Mouse (Mus musculus): ENCODE measurements around the gene Mical3.
"Not testable (repeated sequence)": the region's sequence is repeated elsewhere in the genome, so short reads cannot be mapped to it uniquely, and the experiment has no call there.

Mical3 gene

DNA sequence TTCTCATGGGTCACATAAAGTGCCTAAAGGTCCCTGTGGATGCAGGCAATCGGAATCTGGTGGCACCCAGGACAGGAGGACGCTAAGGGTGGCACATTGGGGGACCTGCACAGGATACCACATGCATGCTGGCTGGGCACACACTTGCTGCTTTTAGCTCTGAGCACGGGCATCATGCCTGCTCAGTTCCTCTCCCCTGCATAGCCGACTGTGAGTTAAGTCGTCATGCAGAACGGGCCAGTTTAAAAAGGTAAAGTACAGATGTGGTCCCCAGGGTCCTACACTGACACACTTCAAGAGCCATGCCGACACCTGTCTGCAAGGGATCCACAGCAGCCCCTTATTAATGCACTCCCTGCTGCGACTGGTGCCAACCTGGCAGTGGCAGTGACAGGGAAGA, 176.6 kb downstream of the Mical3 start:
- DNase-seq: no peak

DNA sequence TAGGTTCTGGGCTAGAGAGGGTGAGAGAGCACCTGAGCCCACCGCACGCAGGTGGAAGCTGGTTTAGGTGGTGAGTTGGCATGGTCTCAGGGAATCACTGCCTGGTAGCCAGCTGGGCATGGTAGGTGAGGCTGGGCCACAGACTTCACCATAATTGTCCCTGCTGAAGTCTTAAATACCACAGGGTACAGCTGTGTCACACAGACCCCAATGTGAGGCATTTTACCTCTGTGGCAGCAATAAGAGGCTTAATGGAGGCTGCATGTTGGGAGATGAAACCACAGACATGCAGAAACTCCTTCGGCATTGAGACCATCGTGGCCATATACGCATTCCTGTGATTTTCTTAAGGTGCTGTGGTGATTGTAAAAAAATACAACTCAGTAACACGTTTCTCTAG, 178.3 kb downstream of the Mical3 start:
- DNase-seq: no peak

DNA sequence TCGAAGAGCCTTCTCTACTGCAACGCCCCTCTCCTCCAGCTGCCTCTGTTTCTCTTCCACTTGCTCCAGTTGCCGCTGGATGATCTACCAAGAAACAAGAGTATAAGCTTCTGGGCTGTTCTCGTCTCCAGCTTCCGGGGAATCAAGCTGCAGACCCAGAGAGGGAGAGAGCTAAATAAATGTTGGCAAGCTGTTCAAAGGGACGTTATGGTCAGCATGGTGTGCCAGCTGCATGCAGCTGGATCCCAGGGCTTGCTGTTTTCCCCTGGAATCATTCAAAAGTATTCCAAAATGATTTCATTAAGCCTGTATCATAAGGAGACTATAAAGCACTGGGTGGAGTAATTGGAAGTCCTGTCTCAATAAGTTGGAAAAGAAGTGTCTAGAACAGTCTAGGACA, 179.5 kb downstream of the Mical3 start:
- no peak for DNase-seq

DNA sequence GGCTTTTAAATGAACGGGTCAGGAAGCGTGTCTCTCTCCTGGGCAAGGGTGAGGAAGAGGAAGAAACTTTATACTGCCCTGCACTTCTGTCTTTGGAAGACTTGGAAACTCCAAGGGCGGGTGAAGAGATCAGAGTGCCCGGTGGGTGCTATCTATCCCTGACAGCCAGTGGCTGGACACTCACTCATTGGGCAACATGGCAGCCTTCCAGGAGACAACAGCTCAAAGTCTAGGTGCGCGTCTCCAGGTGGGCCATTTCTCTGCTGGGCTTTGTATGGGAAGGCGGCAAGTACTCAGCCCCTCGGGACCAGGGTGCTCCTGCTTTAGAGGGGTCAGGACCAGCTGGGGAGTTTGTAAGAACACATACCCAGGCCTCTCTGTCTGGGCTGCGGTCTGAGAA, 185.3 kb downstream of the Mical3 start:
- no peak for DNase-seq

DNA sequence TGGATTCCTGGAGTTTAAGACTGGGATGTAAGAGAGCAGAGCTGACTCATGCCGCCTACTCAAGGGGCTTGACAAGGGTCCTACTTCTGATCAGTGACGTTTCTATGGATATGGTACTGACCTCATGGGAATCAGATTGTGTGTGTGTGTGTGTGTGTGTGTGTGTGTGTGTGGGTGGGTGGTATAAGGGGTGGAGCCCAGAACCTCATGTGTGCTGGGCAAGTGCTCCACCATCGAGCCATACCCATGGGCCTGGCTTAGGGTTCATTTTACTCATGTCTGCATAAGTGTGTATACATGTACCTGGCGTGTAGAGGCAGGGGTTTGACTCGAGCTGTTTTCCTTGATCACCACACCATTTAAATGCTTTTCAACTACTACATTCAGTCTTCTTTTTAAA, 186.8 kb downstream of the Mical3 start:
- DNase-seq: no peak

DNA sequence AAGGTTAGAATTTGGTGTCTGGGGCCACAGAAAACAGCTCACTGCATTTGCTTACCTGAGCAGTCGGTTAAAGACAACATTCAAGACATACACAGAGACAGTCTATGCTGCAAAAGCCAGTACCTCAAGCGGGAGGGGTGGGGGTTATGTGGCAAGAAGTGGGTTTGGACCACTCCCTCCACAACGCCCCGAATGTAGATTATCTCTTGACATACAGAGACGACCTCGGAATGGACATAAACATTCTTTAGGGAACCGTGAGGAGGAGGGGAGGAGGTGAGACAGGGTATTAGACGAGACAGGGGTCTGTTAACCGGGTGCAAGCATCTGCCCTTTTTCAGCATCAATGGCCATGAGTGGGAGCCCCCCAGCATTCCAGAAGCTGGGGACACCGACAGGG, 187.2 kb downstream of the Mical3 start:
- no peak for DNase-seq

DNA sequence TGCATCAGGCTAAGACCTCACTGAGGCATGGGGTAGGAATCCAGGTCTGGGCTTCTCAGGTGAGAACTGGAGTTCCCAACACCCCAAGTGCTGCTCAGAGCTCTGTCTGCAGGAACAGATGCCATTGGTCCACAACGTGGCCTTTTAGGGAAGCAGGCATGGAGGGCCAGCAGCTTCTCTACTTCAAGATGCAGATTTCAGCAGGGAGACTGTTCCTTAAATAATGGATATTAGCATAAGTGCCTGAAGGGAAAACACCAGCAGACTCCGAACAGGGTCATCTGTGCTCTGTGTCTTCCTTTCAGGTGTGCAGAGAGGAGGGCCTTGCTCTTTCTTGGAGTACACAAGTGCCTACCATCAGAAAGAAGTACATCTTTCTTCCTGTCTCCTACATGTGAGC, 187.7 kb downstream of the Mical3 start:
- DNase-seq: no peak

DNA sequence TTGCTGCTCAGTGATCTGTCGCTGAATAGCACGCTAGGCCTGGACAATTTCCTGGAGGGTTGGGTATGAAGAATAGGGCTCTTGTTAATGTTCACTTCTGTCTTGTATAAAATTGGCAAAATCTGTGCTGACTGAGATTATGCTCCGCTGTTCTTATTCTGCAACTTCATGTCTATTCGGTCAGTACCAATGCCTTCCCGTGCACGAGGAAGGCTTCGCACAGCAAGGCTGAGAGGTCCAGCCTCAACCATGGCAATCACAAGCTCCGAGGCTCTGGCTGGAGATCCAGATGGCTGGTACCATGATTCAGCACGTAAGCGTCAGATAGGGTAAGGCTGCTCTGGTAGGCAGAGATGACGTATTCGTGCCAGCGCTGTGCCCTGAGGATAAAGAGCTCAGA, 189.2 kb downstream of the Mical3 start:
- DNase-seq: peak; percentile 55

DNA sequence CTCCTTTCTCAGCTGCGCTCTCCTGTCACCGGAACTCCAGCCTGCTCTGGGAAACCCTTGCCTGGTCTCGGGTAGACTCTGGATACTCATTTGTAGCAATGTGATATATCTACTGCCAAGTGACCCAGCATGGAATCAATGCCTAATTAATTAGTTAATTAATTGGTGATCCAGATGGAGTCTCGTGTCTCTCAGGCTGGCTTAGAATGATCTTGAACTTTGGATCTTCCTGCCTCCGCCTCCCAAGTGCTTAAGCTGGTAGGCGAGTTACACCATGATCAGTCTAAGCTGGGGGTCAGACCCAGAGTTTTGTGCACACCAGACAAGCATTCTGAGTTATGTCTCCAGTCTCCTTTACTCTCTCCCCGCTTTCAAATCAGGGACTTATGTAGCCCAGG, 189.7 kb downstream of the Mical3 start:
- no peak for DNase-seq

DNA sequence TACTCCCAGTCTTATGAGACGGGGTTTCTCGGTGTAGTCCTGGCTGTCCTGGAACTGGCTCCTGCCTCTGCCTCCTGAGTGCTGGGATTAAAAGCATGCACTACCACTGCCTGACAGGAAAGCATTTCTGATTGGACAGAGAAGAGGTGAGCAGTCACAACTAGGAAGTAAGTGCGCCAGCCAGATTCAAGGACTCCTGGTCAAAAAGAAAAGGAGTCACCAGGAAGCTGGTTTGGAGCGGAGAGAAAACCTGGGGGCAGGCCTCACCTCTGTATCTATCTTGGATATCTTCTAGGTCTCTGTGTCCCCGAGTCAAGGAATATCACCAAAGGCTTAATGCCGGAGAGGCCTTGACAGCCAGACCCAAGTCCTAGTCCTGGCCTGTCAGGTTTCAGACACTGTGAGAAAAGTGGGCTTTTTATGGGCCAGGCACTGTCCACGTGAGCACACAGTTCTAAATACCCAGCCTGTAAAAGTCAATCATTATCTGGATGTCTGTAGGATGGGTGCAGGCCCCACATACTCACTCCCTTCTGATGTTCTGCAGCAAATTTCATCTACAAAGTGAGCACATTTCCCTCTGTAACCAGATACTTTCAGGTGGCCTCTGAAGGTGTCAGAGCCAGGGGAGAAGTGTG, 190.2 kb downstream of the Mical3 start:
- DNase-seq: no peak

DNA sequence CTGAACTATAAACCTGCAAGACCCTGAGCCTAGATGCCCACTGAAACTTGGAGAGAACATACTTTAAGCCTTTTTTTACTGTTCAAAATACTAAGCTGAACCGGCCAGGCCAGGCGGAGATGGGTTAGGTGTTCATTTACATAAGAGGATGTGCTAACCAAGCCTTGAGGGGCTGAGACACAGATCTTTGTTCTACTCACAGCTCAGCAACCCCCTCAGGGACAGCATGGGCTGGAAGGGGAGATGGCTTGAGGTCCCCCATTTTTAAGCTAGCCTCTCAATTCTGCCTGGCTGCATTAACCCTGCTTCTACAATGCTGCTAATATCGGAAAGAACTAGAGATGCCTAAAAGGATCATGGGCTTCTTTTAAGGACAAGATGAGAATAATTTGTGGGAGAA, 191.0 kb downstream of the Mical3 start:
- no peak for DNase-seq

DNA sequence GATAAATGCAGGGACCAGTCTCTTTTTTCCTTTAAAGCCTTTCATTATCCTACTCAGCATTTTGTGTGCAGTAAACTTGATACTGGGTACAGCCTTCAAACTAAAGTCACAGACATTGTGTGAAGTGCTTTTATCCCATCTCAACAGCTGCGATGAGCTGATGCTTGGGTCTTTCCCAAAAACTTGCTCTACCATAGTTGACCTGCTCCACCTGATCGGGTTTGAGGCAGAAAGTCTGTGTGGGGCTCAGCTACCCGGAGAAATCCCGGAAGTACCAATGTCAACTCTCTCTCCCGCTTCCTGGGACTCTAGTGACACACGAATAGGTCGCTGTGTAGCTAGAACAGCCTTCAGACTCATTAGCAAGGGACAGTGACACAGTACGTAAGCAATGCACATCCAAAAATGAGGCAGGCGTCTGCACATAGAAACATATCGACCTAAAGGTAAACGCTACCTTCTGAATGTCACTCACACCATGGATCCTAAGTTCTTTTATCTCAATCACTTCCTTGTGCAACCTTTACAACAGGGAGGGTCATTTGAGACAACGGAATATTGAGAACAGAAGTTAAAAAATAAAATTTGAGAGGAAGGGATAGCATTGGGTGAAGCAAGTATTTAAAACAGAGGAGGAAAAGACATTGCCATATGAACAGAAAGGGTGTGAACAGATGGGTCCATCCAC, 191.9 kb downstream of the Mical3 start:
- no peak for DNase-seq

DNA sequence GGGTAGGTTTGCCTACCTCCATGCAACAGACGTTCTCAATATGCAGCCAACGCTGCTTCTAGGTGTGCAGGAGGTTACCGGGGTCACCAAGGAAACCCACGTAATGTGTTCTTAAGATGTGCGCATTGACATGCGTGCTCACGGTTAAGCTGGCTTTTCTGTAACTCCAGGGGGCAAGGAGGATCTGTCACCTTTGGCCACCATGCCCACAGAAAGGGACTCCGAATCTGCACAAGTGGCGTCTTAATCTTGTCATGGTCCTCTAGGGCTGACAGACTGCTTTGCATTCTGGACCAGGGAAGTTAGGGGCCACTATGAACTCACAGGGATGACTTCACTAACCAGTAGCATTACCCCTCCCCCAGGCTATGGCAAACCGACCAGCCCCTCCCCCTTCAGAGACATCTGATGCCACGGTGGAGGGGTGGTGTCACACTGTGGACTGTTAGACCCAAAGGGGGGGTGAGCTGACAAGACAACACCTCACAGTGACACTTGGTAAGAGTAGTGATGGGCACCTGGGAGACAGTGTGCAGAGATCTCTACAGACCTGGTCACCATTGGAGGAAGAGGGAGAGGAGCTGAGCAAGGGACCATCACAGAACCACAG, 192.7 kb downstream of the Mical3 start:
- no peak for DNase-seq

DNA sequence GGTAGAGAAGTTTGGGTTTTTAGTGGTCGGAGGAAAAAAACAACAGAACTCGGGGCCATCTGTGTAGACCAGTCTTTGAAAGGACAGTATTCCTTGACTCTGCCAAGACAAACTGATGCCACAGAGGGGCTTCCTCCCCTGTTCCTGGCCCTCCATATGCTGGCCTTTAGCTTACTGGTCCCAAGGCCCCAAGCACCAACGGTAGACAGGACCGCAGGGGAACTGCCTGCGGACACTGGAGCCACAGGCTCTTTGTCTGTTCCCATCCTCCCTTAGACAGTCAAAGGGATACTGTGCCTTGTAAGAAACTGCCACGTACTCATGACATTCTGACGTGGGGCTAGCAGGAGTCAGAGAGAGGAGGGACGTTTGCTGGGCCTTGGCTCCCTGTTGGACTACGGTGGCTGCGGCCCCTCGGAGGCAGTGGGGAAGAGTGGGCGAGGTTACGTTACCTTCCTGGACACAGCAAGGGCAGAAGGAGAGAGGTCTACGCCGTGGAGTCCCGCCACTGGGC, 193.6 kb downstream of the Mical3 start:
- DNase-seq: no peak

DNA sequence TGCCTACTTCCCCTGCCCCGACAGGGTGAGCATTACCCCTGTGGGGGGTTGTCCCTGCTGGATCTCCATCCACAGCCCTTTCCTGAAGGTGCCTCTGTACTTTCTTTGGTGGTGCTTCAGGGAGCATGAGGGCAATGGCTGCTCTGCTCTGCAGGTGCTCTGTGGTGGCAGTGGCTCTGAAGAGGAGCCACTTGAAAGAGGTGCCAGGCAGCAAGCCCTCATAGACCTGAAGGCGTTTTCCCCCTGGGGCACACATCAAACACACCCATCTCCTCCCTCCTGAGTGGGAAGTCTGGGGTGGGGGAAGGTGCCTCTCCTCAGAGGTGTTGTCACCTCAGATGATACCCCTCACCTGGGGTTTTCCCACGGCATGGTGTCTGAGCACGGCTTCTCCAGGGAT, 196.6 kb downstream of the Mical3 start:
- DNase-seq: no peak

DNA sequence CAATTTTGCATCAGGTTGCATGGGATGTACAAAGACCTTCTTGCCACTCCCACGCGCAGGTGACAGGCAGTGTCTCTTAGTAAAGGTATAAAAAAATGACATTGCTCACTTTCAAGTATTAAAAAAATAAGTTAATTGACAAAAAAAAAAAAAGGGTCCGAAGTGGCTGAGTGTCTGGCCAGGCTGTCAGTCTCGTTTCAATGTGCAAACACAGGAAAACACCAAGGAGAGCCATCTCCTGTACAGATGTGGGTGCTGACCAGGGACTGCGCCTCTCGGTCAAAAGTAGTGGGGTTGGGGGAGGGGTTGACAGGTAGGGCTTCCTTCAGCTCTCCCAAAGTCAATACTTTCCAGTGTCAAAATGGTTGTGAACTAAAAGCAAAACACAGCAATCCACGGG, 197.1 kb downstream of the Mical3 start:
- no peak for DNase-seq

DNA sequence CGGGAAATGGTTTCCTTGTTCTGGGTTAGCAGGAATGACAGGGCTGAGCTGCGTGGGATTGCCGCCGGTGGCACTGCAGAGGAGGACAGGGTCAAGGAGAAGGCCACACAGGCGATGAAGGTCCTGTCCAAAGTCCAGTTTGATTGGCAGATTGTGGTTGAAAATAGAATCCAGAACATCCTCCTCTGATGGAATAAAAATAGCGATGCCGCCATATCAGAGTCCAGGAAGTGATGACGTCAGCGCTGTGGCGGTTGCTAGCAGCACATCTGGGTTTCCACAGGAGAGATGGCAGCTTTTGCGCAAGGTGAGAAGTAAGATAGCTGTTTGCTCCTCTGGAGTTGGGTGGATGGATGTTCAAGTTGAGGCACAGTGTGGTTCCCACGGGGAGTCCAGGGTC, 198.2 kb downstream of the Mical3 start:
- DNase-seq: no peak

DNA sequence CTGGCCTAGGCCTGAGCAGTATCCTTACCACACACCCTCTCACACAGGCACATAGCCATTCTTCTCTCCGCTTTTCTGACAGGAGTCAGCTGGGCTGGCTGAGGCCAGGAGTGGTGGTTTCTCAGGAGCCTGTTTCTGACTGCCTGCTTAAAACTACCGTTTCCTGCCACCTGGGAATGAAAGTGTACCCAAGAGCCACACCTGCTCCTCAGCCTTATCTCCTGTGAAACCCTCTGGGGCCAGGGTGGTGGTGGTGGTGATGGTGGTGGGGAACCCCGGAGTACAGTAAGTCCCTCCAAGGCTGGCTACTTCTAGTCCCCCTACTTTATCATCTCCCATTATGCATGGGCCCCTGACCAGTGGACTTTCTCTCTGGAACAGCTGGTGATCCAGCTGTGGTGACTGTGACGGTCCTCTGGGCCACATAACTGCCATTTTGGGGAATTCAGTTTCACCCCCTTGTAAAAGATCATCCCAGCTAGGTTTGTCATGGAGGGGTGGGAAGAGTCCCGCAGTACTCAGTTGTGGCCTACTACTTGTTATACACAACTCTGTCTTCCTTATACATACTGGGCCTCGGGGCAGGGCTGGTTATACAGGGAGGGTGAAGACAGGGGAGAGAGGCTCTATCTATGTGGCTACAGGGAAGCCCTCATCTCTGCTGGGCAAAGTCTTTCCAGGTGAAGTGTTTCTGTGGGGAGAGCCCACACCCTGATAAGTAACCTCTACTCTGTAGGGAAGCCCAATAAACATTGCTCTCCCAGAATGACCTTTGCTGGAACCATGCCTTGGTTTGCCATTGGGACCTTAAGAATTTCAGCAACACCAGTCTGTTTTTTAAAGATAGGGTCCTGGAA, 200.1 kb downstream of the Mical3 start:
- DNase-seq: no peak

DNA sequence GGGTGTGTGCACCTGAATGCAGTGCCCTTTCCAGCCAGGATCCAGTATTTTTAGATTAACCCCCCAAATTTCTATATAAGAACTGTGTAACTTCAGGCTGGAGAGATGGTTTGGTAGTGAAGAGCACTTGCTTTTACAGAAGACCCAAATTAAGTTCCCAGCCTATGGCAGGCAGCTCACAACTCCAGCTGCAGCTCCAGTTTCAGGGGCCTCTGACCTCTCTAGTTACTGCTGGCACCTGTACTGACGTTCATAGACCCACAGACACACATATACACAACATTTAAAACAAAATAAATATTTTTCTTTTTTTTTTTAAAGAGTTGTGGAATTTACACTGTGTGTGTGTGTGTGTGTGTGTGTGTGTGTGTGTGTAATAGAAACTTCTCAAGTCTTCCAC, 201.4 kb downstream of the Mical3 start:
- DNase-seq: no peak

DNA sequence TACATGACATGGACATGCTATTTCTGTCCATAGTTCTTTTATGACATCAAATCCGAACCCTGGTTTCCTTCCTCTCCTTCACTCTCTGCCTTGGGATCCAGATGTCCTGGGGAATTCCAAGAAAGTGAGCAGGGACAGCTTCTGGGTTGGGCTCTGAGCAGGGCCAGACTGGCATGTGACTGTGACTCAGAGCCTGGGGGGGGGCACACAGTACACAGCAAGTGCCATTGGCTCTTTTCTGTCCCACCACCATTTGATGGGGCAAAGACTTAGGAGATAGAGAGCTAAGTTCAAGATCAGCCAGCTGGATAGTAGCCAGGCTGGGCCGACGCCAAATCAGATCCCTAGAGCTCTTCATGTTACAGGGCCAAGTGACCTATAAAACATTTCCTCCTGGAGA, 203.0 kb downstream of the Mical3 start:
- DNase-seq: no peak

DNA sequence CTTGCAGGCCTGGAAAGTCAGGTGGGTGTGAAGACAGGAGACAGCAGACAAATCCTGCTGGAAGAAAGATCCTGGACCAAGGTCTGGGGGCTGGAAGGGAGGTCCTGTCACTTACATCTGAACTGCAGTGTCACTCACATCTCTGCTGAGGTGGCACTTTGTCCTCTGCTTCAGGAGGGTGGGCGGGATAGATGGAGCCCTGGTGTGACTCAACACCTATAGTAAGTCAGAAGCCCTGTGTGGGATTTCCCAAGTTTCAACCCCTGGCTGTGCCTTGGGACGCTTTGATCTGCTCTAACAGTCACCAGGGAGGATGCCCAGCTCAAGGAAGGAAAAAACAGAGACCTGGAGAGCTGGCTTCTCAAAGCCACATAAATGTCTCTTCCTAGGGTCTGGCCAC, 203.9 kb downstream of the Mical3 start:
- DNase-seq: no peak

DNA sequence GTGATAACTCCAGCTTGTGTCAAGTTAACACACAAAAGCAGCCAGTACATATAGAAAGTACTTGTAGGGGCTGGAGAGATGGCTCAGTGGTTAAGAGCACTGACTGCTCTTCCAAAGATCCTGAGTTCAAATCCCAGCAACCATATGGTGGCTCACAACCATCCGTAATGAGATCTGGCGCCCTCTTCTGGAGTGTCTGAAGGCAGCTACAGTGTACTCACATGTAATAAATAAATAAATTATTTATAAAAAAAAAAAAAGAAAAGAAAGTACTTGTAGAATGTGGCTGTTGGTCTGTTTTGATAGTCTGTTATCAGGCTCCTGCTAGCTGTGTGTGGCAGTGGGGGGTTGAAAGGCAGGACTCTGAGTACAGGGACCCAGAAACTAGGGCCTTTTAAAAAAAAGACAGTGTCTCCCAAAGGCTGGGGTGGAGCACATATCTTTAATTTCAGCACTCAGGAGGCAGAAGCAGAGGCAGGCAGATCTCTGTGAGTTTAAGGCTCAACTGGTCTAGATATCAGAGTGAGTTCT, 205.9 kb downstream of the Mical3 start:
- DNase-seq: not testable (repeated sequence)

DNA sequence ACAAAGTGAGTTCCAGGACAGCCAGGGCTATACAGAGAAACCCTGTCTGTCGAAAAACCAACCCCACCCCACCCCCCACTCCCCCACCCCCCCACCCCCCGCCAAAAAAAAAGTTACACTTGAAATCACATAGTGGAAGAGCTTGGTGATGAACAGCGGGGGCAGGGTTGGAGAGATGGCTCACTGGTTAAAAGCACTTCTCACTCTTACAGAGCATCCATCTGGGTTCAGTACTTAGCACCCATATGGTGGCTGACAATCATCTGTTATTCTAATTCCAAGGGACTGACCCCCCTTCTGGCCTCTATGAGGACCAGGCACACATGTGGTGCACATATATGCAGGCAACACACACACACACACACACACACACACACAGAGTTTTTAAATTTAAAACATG, 212.8 kb downstream of the Mical3 start:
- no peak for DNase-seq
